Mouse (Mus musculus): Measurements from ENCODE around the gene Cgas. TPM values are rescaled to one million over a fixed set of nuclear protein-coding genes. Genes with fewer than 3 reads are reported as not detected.

Gene Cgas
- polyA plus RNA-seq, 1 experiment from 2014 or later: 0.85 TPM

GRCm38 (mm10) chr9:78428185-78428584 lies 14.9 kb downstream of the Cgas start:
- Histone ChIP-seq H3K9ac (ENCODE audit: low read depth, low read length) (peak overlapping the region; percentile 54), H3K9me3 (ENCODE audit: control insufficient read depth, low read length) (no peaks in the 10 kb centered on the region), H3K4me3 (ENCODE audit: low read depth, low read length) (peak overlapping the region; percentile 39), H3K27me3 (replicated peaks; ENCODE audit: control insufficient read depth, insufficient read depth, low read length) (no peaks in the 10 kb centered on the region), H3K4me2 (peak overlapping the region; percentile 59), H3K27ac (ENCODE audit: low read depth, low read length) (no peak overlapping the region), H3K36me3 (ENCODE audit: control insufficient read depth, insufficient read depth, low read length) (no peaks in the 10 kb centered on the region), H3K4me1 (replicated peaks; ENCODE audit: control insufficient read depth, insufficient read depth, low read length) (peaks cover 5% of the 10 kb centered on the region)
- ATAC-seq (replicated peaks; ENCODE audit: low FRiP score) (peak; percentile 44), DNase-seq (ENCODE audit: low spot score) (no peak)
- 41% methylated on average over 6 of the region's 6 CpGs for WGBS

GRCm38 (mm10) chr9:78427362-78427781 lies 15.7 kb downstream of the Cgas start:
- Histone ChIP-seq H3K36me3 (ENCODE audit: control insufficient read depth, insufficient read depth, low read length) (no peaks in the 10 kb centered on the region), H3K9ac (ENCODE audit: low read depth, low read length) (peak overlapping the region; percentile 54), H3K4me2 (peak overlapping the region; percentile 59), H3K9me3 (ENCODE audit: control insufficient read depth, low read length) (no peaks in the 10 kb centered on the region), H3K4me3 (ENCODE audit: low read depth, low read length) (peak overlapping the region; percentile 39), H3K27ac (ENCODE audit: low read depth, low read length) (no peak overlapping the region), H3K27me3 (replicated peaks; ENCODE audit: control insufficient read depth, insufficient read depth, low read length) (no peaks in the 10 kb centered on the region), H3K4me1 (replicated peaks; ENCODE audit: control insufficient read depth, insufficient read depth, low read length) (peaks cover 5% of the 10 kb centered on the region)
- WGBS: 14% methylated on average over 27 of the region's 27 CpGs
- DNase-seq (ENCODE audit: low spot score): peak; percentile 48
- ATAC-seq (replicated peaks; ENCODE audit: low FRiP score): peak; percentile 75

GRCm38 (mm10) chr9:78401596-78401995 lies 41.4 kb downstream of the Cgas start:
- H3K4me1 ChIP-seq (replicated peaks; ENCODE audit: control insufficient read depth, insufficient read depth, low read length): no peaks in the 10 kb centered on the region
- DNase-seq (ENCODE audit: low spot score) (no peak), ATAC-seq (replicated peaks; ENCODE audit: low FRiP score) (no peak)
- H3K27ac ChIP-seq (ENCODE audit: low read depth, low read length): no peak overlapping the region
- H3K9me3 ChIP-seq (ENCODE audit: control insufficient read depth, low read length): no peaks in the 10 kb centered on the region
- H3K9ac ChIP-seq (ENCODE audit: low read depth, low read length): no peak overlapping the region
- WGBS: 87% methylated on average over 7 of the region's 7 CpGs
- H3K4me3 ChIP-seq (ENCODE audit: low read depth, low read length): no peak overlapping the region
- peaks cover 19% of the 10 kb centered on the region for H3K27me3 ChIP-seq (replicated peaks; ENCODE audit: control insufficient read depth, insufficient read depth, low read length)
- H3K4me2 ChIP-seq: no peak overlapping the region
- H3K36me3 ChIP-seq (ENCODE audit: control insufficient read depth, insufficient read depth, low read length): no peaks in the 10 kb centered on the region

GRCm38 (mm10) chr9:78400570-78400969 lies 42.5 kb downstream of the Cgas start:
- whole genome bisulfite sequencing: 79% methylated on average over 5 of the region's 5 CpGs
- Histone ChIP-seq H3K36me3 (ENCODE audit: control insufficient read depth, insufficient read depth, low read length) (no peaks in the 10 kb centered on the region), H3K9ac (ENCODE audit: low read depth, low read length) (no peak overlapping the region), H3K9me3 (ENCODE audit: control insufficient read depth, low read length) (no peaks in the 10 kb centered on the region), H3K27me3 (replicated peaks; ENCODE audit: control insufficient read depth, insufficient read depth, low read length) (peaks cover 29% of the 10 kb centered on the region), H3K4me1 (replicated peaks; ENCODE audit: control insufficient read depth, insufficient read depth, low read length) (peaks cover 5% of the 10 kb centered on the region; the same call in 1 of the 2 replicates), H3K4me3 (ENCODE audit: low read depth, low read length) (no peak overlapping the region), H3K4me2 (no peak overlapping the region), H3K27ac (ENCODE audit: low read depth, low read length) (no peak overlapping the region)
- ATAC-seq (replicated peaks; ENCODE audit: low FRiP score) (no peak), DNase-seq (ENCODE audit: low spot score) (no peak)

GRCm38 (mm10) chr9:78396517-78396916 lies 46.5 kb downstream of the Cgas start:
- peaks cover 64% of the 10 kb centered on the region for H3K27me3 ChIP-seq (replicated peaks; ENCODE audit: control insufficient read depth, insufficient read depth, low read length)
- H3K9me3 ChIP-seq (ENCODE audit: control insufficient read depth, low read length): no peaks in the 10 kb centered on the region
- no peak overlapping the region for H3K9ac ChIP-seq (ENCODE audit: low read depth, low read length)
- no peak overlapping the region for H3K27ac ChIP-seq (ENCODE audit: low read depth, low read length)
- DNase-seq (ENCODE audit: low spot score) (no peak), ATAC-seq (replicated peaks; ENCODE audit: low FRiP score) (no peak)
- H3K4me1 ChIP-seq (replicated peaks; ENCODE audit: control insufficient read depth, insufficient read depth, low read length): peaks cover 7% of the 10 kb centered on the region; the same call in 1 of the 2 replicates
- H3K4me3 ChIP-seq (ENCODE audit: low read depth, low read length): no peak overlapping the region
- no peaks in the 10 kb centered on the region for H3K36me3 ChIP-seq (ENCODE audit: control insufficient read depth, insufficient read depth, low read length)
- no peak overlapping the region; the same call in 1 of the 2 replicates for H3K4me2 ChIP-seq
- 48% methylated on average over 9 of the region's 9 CpGs for WGBS

GRCm38 (mm10) chr9:78395630-78396351 lies 47.2 kb downstream of the Cgas start, which contains the start of gene Ddx43:
TSS of gene Ddx43 (plus strand) at chr9:78395777.
- no peak within 1 kb of the TSS for H3K27ac ChIP-seq (ENCODE audit: low read depth, low read length)
- peak within 1 kb of the TSS; percentile 46 for H3K4me3 ChIP-seq (ENCODE audit: low read depth, low read length)
- H3K4me1 ChIP-seq (replicated peaks; ENCODE audit: control insufficient read depth, insufficient read depth, low read length): peaks cover 7% of the 10 kb centered on the region; the same call in 1 of the 2 replicates
- WGBS: 2% methylated on average over 93 of the region's 93 CpGs
- H3K27me3 ChIP-seq (replicated peaks; ENCODE audit: control insufficient read depth, insufficient read depth, low read length): peaks cover 67% of the 10 kb centered on the region
- ATAC-seq (replicated peaks; ENCODE audit: low FRiP score) (peak; percentile 71), DNase-seq (ENCODE audit: low spot score) (peak; percentile 62)
- no peaks in the 10 kb centered on the region for H3K36me3 ChIP-seq (ENCODE audit: control insufficient read depth, insufficient read depth, low read length)
- no peak within 1 kb of the TSS for H3K9ac ChIP-seq (ENCODE audit: low read depth, low read length)
- no peaks in the 10 kb centered on the region for H3K9me3 ChIP-seq (ENCODE audit: control insufficient read depth, low read length)
- H3K4me2 ChIP-seq: peak within 1 kb of the TSS; percentile 66

- H3K9me3 ChIP-seq (ENCODE audit: control insufficient read depth, low read length): no peaks in the 10 kb centered on the region
- H3K36me3 ChIP-seq (ENCODE audit: control insufficient read depth, insufficient read depth, low read length): no peaks in the 10 kb centered on the region
- peak overlapping the region; percentile 66 for H3K4me2 ChIP-seq
- H3K4me1 ChIP-seq (replicated peaks; ENCODE audit: control insufficient read depth, insufficient read depth, low read length): peaks cover 7% of the 10 kb centered on the region; the same call in 1 of the 2 replicates
- no peak overlapping the region for H3K27ac ChIP-seq (ENCODE audit: low read depth, low read length)
- H3K27me3 ChIP-seq (replicated peaks; ENCODE audit: control insufficient read depth, insufficient read depth, low read length): peaks cover 67% of the 10 kb centered on the region
- no peak overlapping the region for H3K9ac ChIP-seq (ENCODE audit: low read depth, low read length)
- ATAC-seq (replicated peaks; ENCODE audit: low FRiP score): no peak
- WGBS: 33% methylated on average over 11 of the region's 11 CpGs
- peak overlapping the region; percentile 46; the same call in 1 of the 2 replicates for H3K4me3 ChIP-seq (ENCODE audit: low read depth, low read length)
- DNase-seq (ENCODE audit: low spot score): no peak
Measured at GRCm38 (mm10) chr9:78395244-78395629, 47.8 kb downstream of the Cgas start.

- 62% methylated on average over 7 of the region's 7 CpGs for WGBS
- Histone ChIP-seq H3K36me3 (ENCODE audit: control insufficient read depth, insufficient read depth, low read length) (no peaks in the 10 kb centered on the region), H3K9me3 (ENCODE audit: control insufficient read depth, low read length) (no peaks in the 10 kb centered on the region), H3K9ac (ENCODE audit: low read depth, low read length) (no peak overlapping the region), H3K4me2 (no peak overlapping the region), H3K4me3 (ENCODE audit: low read depth, low read length) (no peak overlapping the region), H3K27ac (ENCODE audit: low read depth, low read length) (no peak overlapping the region), H3K27me3 (replicated peaks; ENCODE audit: control insufficient read depth, insufficient read depth, low read length) (peaks cover 66% of the 10 kb centered on the region), H3K4me1 (replicated peaks; ENCODE audit: control insufficient read depth, insufficient read depth, low read length) (peaks cover 7% of the 10 kb centered on the region; the same call in 1 of the 2 replicates)
- ATAC-seq (replicated peaks; ENCODE audit: low FRiP score) (no peak), DNase-seq (ENCODE audit: low spot score) (no peak)
Measured at GRCm38 (mm10) chr9:78394602-78395001, 48.4 kb downstream of the Cgas start.

GRCm38 (mm10) chr9:78393741-78394140 lies 49.3 kb downstream of the Cgas start:
- WGBS: 74% methylated on average over 10 of the region's 10 CpGs
- H3K27me3 ChIP-seq (replicated peaks; ENCODE audit: control insufficient read depth, insufficient read depth, low read length): peaks cover 60% of the 10 kb centered on the region
- H3K9me3 ChIP-seq (ENCODE audit: control insufficient read depth, low read length): no peaks in the 10 kb centered on the region
- H3K4me3 ChIP-seq (ENCODE audit: low read depth, low read length): no peak overlapping the region
- H3K9ac ChIP-seq (ENCODE audit: low read depth, low read length): no peak overlapping the region
- DNase-seq (ENCODE audit: low spot score): no peak
- no peaks in the 10 kb centered on the region for H3K36me3 ChIP-seq (ENCODE audit: control insufficient read depth, insufficient read depth, low read length)
- no peak overlapping the region for H3K4me2 ChIP-seq
- H3K4me1 ChIP-seq (replicated peaks; ENCODE audit: control insufficient read depth, insufficient read depth, low read length): peaks cover 7% of the 10 kb centered on the region; the same call in 1 of the 2 replicates
- no peak for ATAC-seq (replicated peaks; ENCODE audit: low FRiP score)
- no peak overlapping the region for H3K27ac ChIP-seq (ENCODE audit: low read depth, low read length)

All from liver, embryonic 11.5 days (tissue).